Mouse (Mus musculus) megakaryocyte, embryonic 14.5 days (primary cell): ENCODE measurements around the gene Dab1.

Experiments used
- FLI1 ChIP-seq: IDR thresholded peaks from 2 replicates; pipeline ENCODE4 v1.6.1; 2012; ENCODE audit warnings: low read length, inconsistent platforms, mixed read lengths
- GATA1 ChIP-seq: IDR thresholded peaks from 3 replicates; pipeline ENCODE4 v1.6.1; 2012; ENCODE audit warnings: mixed read lengths, low read length, inconsistent platforms, borderline replicate concordance

- TF ChIP-seq FLI1: no peak
- no peak for TF ChIP-seq GATA1
Observed at GRCm38 (mm10) chr4:103948255-103948654, 329.1 kb downstream of the Dab1 start.
